Mouse (Mus musculus): ENCODE data around the gene Gm10974. TPM values are rescaled to one million over a fixed set of nuclear protein-coding genes. Genes with fewer than 3 reads are reported as not detected.

The Gm10974 gene
- total and polyA plus RNA-seq, 3 experiments = not detected

DNA sequence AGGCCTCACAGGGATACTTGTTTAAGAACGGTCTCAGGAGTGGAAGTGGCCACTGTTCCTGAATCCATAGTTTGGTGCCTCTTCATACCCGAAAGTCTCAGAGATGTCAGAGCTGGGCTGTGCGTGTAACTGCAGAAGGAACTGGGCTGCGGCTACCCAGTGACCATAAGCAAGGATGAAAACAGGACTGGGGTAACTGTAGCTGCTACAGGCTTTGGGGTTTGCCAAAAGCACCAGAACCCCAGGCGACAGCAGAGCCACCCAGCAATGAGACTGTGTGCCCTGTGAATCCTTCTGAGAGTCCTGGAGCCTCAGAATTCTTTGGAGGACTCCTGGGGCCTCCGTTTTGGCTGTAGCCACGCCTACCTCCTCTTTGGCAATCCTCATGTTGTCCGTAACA is 35.9 kb downstream of the Gm10974 start:
- no peaks in the 10 kb centered on the region for H3K9me3 ChIP-seq (replicated peaks; ENCODE audit: insufficient read depth, low read length)
- no peaks in the 10 kb centered on the region for H3K36me3 ChIP-seq (ENCODE audit: control insufficient read depth in 1 of 2, insufficient read depth in 2 of 2, low read length in 2 of 2)
- H3K79me2 ChIP-seq (ENCODE audit: control insufficient read depth, insufficient read depth, low read length, poor library complexity) = no peaks in the 10 kb centered on the region
- no peaks in the 10 kb centered on the region for H3K4me1 ChIP-seq (ENCODE audit: control insufficient read depth in 1 of 2, insufficient read depth in 2 of 2, low read length in 2 of 2)
- no peak overlapping the region for H3K9ac ChIP-seq (ENCODE audit: control insufficient read depth, low read depth, low read length, poor library complexity, severe bottlenecking)
- peaks cover 2 to 7% of the 10 kb centered on the region in 2 experiments; a peak in 3 of 4 replicates for H3K27me3 ChIP-seq (ENCODE audit: control insufficient read depth in 1 of 2, insufficient read depth in 2 of 2, low read length in 2 of 2)
- DNase-seq (ENCODE audit: low read depth, low spot score) = no peak
- no peak for TF ChIP-seq TBP (IDR thresholded peaks at IDR 0.05; ENCODE audit: low read depth, low read length)
- no peak for TF ChIP-seq USF2 (IDR thresholded peaks at IDR 0.05; ENCODE audit: borderline replicate concordance in 1 of 2, insufficient read depth in 1 of 2, low read depth in 1 of 2, low read length in 2 of 2)
- no peak for TF ChIP-seq HCFC1 (IDR thresholded peaks at IDR 0.05; ENCODE audit: low read depth, low read length)
- TF ChIP-seq EP300 (IDR thresholded peaks at IDR 0.05; ENCODE audit: low read depth in 1 of 2, low read length in 2 of 2) = no peak
- TF ChIP-seq E2F4 (IDR thresholded peaks at IDR 0.05; ENCODE audit: borderline replicate concordance, low read depth, low read length) = no peak
- no peak for TF ChIP-seq NRF1 (IDR thresholded peaks at IDR 0.05; ENCODE audit: insufficient read depth, low read depth, low read length, poor library complexity, severe bottlenecking)
- no peak for TF ChIP-seq GABPA (IDR thresholded peaks at IDR 0.05; ENCODE audit: low read depth, low read length)
- no peak for TF ChIP-seq RAD21 (IDR thresholded peaks at IDR 0.05; ENCODE audit: low read depth, low read length)
- no peak for TF ChIP-seq MYC (IDR thresholded peaks at IDR 0.05; ENCODE audit: low read depth, low read length)
- TF ChIP-seq CHD1 (IDR thresholded peaks at IDR 0.05; ENCODE audit: low read depth, low read length) = no peak
- TF ChIP-seq TCF12 (IDR thresholded peaks at IDR 0.05; ENCODE audit: low read depth, low read length) = no peak
- no peak overlapping the region for H3K27ac ChIP-seq (ENCODE audit: control insufficient read depth, low read depth, low read length)
- no peak overlapping the region for H3K4me3 ChIP-seq (ENCODE audit: control insufficient read depth in 1 of 2, insufficient read depth in 1 of 2, low read depth in 2 of 2, low read length in 2 of 2)

DNA sequence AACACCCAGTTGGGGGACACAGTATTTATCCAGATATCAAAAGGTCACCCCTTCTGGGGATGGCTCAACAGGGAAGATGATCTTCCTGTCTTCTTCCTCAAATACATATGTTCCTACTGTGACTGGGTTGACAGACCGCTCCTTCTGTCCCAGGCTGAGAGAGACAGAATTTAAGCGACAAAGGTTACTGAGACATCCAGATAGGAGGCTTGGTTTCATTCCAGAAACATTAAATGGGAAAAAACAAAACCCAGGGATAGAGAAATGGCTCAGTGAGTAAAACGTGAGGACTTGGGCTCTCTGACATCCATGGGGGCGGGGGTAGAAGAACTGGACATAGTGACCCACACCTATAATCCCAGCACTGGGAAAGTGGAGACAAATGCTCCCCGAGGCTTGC is 37.2 kb downstream of the Gm10974 start:
- Histone ChIP-seq H3K9ac (ENCODE audit: control insufficient read depth, low read depth, low read length, poor library complexity, severe bottlenecking) (no peak overlapping the region), H3K4me1 (ENCODE audit: control insufficient read depth in 1 of 2, insufficient read depth in 2 of 2, low read length in 2 of 2) (no peaks in the 10 kb centered on the region), H3K9me3 (replicated peaks; ENCODE audit: insufficient read depth, low read length) (no peaks in the 10 kb centered on the region), H3K79me2 (ENCODE audit: control insufficient read depth, insufficient read depth, low read length, poor library complexity) (no peaks in the 10 kb centered on the region), H3K27me3 (ENCODE audit: control insufficient read depth in 1 of 2, insufficient read depth in 2 of 2, low read length in 2 of 2) (peaks cover 2 to 7% of the 10 kb centered on the region in 2 experiments; a peak in 3 of 4 replicates), H3K36me3 (ENCODE audit: control insufficient read depth in 1 of 2, insufficient read depth in 2 of 2, low read length in 2 of 2) (no peaks in the 10 kb centered on the region), H3K27ac (ENCODE audit: control insufficient read depth, low read depth, low read length) (no peak overlapping the region), H3K4me3 (ENCODE audit: control insufficient read depth in 1 of 2, insufficient read depth in 1 of 2, low read depth in 2 of 2, low read length in 2 of 2) (no peak overlapping the region)
- TF ChIP-seq ZNF384 (IDR thresholded peaks at IDR 0.05; ENCODE audit: low read depth, low read length) (no peak), JUND (IDR thresholded peaks at IDR 0.05; ENCODE audit: low read depth, low read length) (no peak), TCF12 (IDR thresholded peaks at IDR 0.05; ENCODE audit: low read depth, low read length) (no peak), HCFC1 (IDR thresholded peaks at IDR 0.05; ENCODE audit: low read depth, low read length) (no peak), SIN3A (IDR thresholded peaks at IDR 0.05; ENCODE audit: low read length) (no peak)
- DNase-seq (ENCODE audit: low read depth, low spot score) = no peak

DNA sequence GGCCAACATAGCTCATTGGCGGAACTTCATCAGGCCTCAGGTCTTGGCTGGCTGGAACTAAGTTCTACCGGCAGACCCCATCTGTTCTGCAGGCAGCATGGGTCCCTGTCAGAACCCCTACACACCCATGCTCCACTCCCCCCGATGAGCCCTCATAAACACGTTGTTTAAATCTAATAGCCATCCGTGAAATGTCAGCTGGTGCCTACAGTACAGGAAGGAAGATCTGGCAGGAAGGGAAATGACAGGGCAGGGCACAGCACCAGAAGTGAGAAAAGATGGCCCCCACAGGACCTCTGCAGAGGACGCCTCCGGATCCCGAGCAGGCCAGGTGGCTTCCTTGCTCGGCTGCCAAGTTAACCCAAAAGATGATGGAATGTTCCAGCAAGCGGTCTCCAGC is 38.4 kb downstream of the Gm10974 start:
- H3K79me2 ChIP-seq (ENCODE audit: control insufficient read depth, insufficient read depth, low read length, poor library complexity) = no peaks in the 10 kb centered on the region
- no peak for DNase-seq (ENCODE audit: low read depth, low spot score)
- no peaks in the 10 kb centered on the region for H3K36me3 ChIP-seq (ENCODE audit: control insufficient read depth in 1 of 2, insufficient read depth in 2 of 2, low read length in 2 of 2)
- H3K4me3 ChIP-seq (ENCODE audit: control insufficient read depth in 1 of 2, insufficient read depth in 1 of 2, low read depth in 2 of 2, low read length in 2 of 2) = no peak overlapping the region
- no peak overlapping the region for H3K9ac ChIP-seq (ENCODE audit: control insufficient read depth, low read depth, low read length, poor library complexity, severe bottlenecking)
- H3K27me3 ChIP-seq (ENCODE audit: control insufficient read depth in 1 of 2, insufficient read depth in 2 of 2, low read length in 2 of 2) = peaks cover 2 to 7% of the 10 kb centered on the region in 2 experiments; a peak in 3 of 4 replicates
- H3K27ac ChIP-seq (ENCODE audit: control insufficient read depth, low read depth, low read length) = no peak overlapping the region
- no peaks in the 10 kb centered on the region for H3K4me1 ChIP-seq (ENCODE audit: control insufficient read depth in 1 of 2, insufficient read depth in 2 of 2, low read length in 2 of 2)
- no peaks in the 10 kb centered on the region for H3K9me3 ChIP-seq (replicated peaks; ENCODE audit: insufficient read depth, low read length)
- no peak for TF ChIP-seq MXI1 (IDR thresholded peaks at IDR 0.05; ENCODE audit: low read depth, low read length)
- TF ChIP-seq MAZ (IDR thresholded peaks at IDR 0.05; ENCODE audit: low read depth, low read length) = no peak
- TF ChIP-seq RCOR1 (IDR thresholded peaks at IDR 0.05; ENCODE audit: low read depth, low read length) = no peak
- TF ChIP-seq TBP (IDR thresholded peaks at IDR 0.05; ENCODE audit: low read depth, low read length) = no peak
- no peak for TF ChIP-seq ZKSCAN1 (IDR thresholded peaks at IDR 0.05; ENCODE audit: low read depth, low read length)
- TF ChIP-seq JUND (IDR thresholded peaks at IDR 0.05; ENCODE audit: low read depth, low read length) = no peak
- no peak for TF ChIP-seq BHLHE40 (IDR thresholded peaks at IDR 0.05; ENCODE audit: borderline replicate concordance, low read depth, low read length)
- no peak for TF ChIP-seq TCF12 (IDR thresholded peaks at IDR 0.05; ENCODE audit: low read depth, low read length)
- no peak for TF ChIP-seq SMC3 (IDR thresholded peaks at IDR 0.05; ENCODE audit: low read depth, low read length)
- no peak for TF ChIP-seq CHD2 (IDR thresholded peaks at IDR 0.05; ENCODE audit: low read length)
- no peak for TF ChIP-seq POLR2A (IDR thresholded peaks at IDR 0.05; ENCODE audit: control insufficient read depth in 1 of 2, insufficient read depth in 1 of 2, low read depth in 1 of 2, low read length in 2 of 2, poor library complexity in 1 of 2)
- TF ChIP-seq TAL1 (IDR thresholded peaks at IDR 0.05; ENCODE audit: low read length) = no peak
- no peak for TF ChIP-seq MAX (IDR thresholded peaks at IDR 0.05; ENCODE audit: low read length)
- no peak for TF ChIP-seq EP300 (IDR thresholded peaks at IDR 0.05; ENCODE audit: low read depth in 1 of 2, low read length in 2 of 2)
- no peak for TF ChIP-seq NRF1 (IDR thresholded peaks at IDR 0.05; ENCODE audit: insufficient read depth, low read depth, low read length, poor library complexity, severe bottlenecking)
- TF ChIP-seq E2F4 (IDR thresholded peaks at IDR 0.05; ENCODE audit: borderline replicate concordance, low read depth, low read length) = no peak
- TF ChIP-seq ZNF384 (IDR thresholded peaks at IDR 0.05; ENCODE audit: low read depth, low read length) = no peak

All from MEL (cell line).